Mouse (Mus musculus) hindbrain, embryonic 11.5 days (tissue): ENCODE measurements around the gene Gm17349. TPM values are rescaled to one million over a fixed set of nuclear protein-coding genes. Genes with fewer than 3 reads are reported as not detected.

ENCODE experiments used
- polyA plus RNA-seq: library from polyadenylated mRNA; unstranded; fragments of >200 nt; fragmentation: Nextera tagmentation; extraction: Ambion mirVana; gene quantifications from 2 replicates; pipeline ENCODE4 v1.2.1, GENCODE M21; 2014

Gm17349 gene
- polyA plus RNA-seq, 1 experiment from 2014 or later: not detected

Other genes with a start within 250 kb of the Gm17349 start
- gene Nckap5l, start 247.7 kb downstream of the Gm17349 start, polyA plus RNA-seq: 9.3 and 10.2 TPM in 2 replicates
- 17.1 and 18.1 TPM in 2 replicates for gene Bcdin3d, start 230.8 kb downstream of the Gm17349 start, polyA plus RNA-seq
- 0.97 and 2.3 TPM in 2 replicates for gene Faim2, start 177.3 kb downstream of the Gm17349 start, polyA plus RNA-seq
- not detected in 2 replicates for gene Aqp2, start 126.4 kb downstream of the Gm17349 start, polyA plus RNA-seq
- 0.28 and 0.36 TPM in 2 replicates for gene Aqp5, start 114.7 kb downstream of the Gm17349 start, polyA plus RNA-seq
- 1.0 and 1.7 TPM in 2 replicates for gene Aqp6, start 104.1 kb downstream of the Gm17349 start, polyA plus RNA-seq
- 161 and 202 TPM in 2 replicates for gene Racgap1, start 53.8 kb downstream of the Gm17349 start, polyA plus RNA-seq
- gene Asic1, start 35.1 kb downstream of the Gm17349 start, polyA plus RNA-seq: 14.4 and 21.0 TPM in 2 replicates
- gene Smarcd1, start 3.4 kb downstream of the Gm17349 start, polyA plus RNA-seq: 99.1 and 103 TPM in 2 replicates
- gene Gpd1, start 12.0 kb upstream of the Gm17349 start, polyA plus RNA-seq: 0.25 and 0.36 TPM in 2 replicates
- 148 and 163 TPM in 2 replicates for gene Cox14, start 20.1 kb upstream of the Gm17349 start, polyA plus RNA-seq
- gene Cers5, start 67.4 kb upstream of the Gm17349 start, polyA plus RNA-seq: 61.6 and 66.6 TPM in 2 replicates
- gene Lima1, start 170.0 kb upstream of the Gm17349 start, polyA plus RNA-seq: 30.8 and 31.8 TPM in 2 replicates